Mouse (Mus musculus): Measurements from ENCODE around the gene Stum. TPM values are rescaled to one million over a fixed set of nuclear protein-coding genes. Genes with fewer than 3 reads are reported as not detected.

Gene Stum
- total RNA-seq, 2 experiments from 2014 or later: 5.0 to 5.4 TPM

GRCm38 (mm10) chr1:180500218-180500617, 16.9 kb upstream of the Stum start:
- DNase-seq (ENCODE audit: low spot score in 2 of 2): no peak

- DNase-seq (ENCODE audit: low spot score in 2 of 2): no peak
These were observed 16.5 kb upstream of the Stum start for GRCm38 (mm10) chr1:180499766-180500165.

GRCm38 (mm10) chr1:180492777-180493176, 9.5 kb upstream of the Stum start:
- no peak for DNase-seq (ENCODE audit: low spot score in 2 of 2)

GRCm38 (mm10) chr1:180485346-180485745, 2.0 kb upstream of the Stum start:
- no peak for DNase-seq (ENCODE audit: low spot score in 2 of 2)

DNA sequence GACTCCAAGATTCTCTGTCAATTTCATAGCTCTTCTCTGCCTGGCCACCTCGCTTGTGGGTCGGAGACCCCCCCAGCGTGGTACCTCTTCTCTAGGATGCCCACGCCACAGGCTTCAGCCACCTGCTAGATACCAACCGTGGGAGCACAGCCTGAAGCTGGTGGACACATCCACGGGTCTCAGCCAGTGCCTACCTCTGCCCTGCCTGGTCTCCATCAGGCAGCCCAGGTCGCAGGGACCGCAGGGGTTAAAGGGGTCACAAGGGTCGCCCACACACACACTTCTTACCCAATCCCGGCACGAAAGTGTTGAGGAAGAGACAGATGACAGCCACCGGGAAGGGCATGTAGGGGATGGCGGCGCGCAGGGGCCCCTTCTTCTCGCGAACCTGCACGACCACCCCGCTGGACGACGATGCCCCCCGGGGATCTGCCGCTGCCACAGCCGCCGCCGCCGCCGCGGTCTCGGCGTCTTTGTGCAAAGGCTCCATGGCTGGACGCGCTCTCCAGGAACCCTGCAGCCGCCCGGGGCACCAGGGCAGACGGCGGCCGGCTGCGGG, 385 bp downstream of the Stum start:
- DNase-seq (ENCODE audit: low spot score in 2 of 2): no peak

GRCm38 (mm10) chr1:180481956-180482355, 1.3 kb downstream of the Stum start:
- DNase-seq (ENCODE audit: low spot score in 2 of 2): no peak

DNA sequence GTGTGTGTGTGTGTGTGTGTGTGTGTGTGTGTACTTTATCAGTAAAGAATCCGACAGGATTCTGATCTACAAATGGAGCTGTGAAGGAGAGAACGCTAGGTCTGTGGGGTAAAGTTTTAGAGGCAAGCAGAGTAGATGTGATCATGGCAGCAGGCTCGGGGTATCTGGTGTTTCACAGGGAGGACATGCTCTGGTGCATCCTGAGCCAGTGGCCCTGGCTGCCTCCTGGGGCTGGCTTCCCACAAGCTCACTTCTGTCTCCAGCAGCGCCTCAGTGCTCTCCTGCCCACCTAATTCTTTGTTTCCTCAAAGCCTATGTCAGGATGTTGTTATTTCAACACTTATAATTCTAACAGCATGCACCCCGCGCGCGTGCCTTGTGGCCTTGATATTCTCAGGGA, 2.0 kb downstream of the Stum start:
- DNase-seq (ENCODE audit: low spot score in 2 of 2): no peak

- DNase-seq (ENCODE audit: low spot score in 2 of 2): no peak
These were observed 3.0 kb downstream of the Stum start for GRCm38 (mm10) chr1:180480325-180480724.

- no peak for DNase-seq (ENCODE audit: low spot score in 2 of 2)
These were observed 9.7 kb downstream of the Stum start for GRCm38 (mm10) chr1:180473566-180473965.

DNA sequence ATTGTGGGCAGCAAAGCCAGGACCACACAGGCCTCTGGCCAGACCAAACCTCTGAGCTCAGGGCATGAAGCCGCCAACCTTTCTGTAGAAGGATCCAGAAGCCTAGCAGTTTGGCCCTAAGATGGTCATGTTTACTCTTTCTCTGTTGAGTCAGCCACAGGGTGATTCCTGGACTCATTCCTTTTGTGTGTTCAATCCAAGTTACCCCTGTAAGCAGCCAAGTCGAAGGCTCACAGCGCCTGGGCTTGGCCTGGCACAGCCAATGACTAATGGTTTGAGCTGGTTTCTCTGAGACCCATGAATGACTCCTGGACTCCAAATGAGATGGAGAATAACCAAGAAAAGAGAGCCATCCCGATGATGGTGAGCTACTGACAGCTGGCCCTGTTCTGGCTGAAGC, 15.3 kb downstream of the Stum start:
- DNase-seq (ENCODE audit: low spot score in 2 of 2): no peak

GRCm38 (mm10) chr1:180465620-180466019, 17.7 kb downstream of the Stum start:
- DNase-seq (ENCODE audit: low spot score in 2 of 2): no peak

DNA sequence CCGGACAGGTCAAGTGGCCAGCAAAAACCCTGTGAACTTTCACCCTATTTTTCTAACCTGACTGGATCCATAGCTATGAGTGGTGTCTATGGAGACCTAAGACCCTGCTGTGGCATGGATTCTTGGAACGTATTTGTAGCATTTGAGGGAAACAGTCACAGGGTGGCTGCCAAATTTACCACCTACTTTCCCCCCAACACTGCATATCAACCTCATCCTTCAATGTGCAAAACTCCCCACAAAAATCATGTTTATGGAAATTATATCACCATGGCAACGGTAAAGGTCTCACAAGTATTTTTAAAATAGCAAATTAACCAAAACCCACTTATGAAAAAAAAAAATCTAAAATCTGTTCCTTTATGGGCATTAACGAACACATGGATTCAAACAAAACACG, 18.9 kb downstream of the Stum start:
- no peak for DNase-seq (ENCODE audit: low spot score in 2 of 2)

DNA sequence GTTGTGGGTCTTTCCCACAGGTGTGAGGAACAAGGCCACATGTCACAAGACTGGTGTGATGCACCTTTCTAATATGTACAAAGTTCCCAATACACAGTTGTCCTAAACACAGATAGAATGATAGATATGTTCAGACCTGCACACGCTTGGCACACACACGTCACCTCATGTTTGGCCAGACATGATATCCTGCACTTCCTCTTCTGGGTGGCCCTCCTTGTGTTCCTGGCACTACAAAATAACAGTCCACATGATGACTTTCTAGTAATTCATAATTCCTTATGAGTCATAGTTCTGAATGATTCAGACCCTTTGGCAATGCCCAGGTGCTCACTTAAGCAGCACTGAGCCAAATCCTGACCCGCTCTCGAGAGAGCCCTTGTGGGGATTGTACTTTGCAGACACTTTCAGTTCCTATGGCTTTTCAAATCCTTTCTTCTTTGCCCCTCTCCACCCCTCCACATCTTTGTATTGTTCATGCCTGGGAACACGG, 20.3 kb downstream of the Stum start:
- no peak for DNase-seq (ENCODE audit: low spot score in 2 of 2)

DNA sequence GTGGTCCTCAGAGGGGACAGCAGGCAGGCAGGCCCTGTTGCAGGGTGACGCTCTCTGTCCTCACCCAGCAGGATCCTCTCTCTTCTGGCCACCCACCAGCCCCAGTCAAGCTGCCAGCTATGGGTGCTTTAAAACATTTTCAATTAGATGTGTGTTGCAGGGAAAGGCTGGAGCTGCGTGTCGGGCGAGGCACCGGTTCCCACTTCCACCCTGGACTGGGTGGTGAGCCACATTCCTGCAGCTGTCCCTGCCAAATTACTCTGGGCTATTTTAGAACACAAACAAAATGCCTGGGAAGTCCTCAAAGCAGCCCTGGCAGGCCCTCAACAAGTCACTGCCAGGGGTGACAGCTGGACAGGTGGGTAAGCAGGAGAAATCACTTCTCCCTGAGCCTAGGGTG, 20.9 kb downstream of the Stum start:
- DNase-seq (ENCODE audit: low spot score in 2 of 2): peak in 1 of 2 experiments; percentile 18

DNA sequence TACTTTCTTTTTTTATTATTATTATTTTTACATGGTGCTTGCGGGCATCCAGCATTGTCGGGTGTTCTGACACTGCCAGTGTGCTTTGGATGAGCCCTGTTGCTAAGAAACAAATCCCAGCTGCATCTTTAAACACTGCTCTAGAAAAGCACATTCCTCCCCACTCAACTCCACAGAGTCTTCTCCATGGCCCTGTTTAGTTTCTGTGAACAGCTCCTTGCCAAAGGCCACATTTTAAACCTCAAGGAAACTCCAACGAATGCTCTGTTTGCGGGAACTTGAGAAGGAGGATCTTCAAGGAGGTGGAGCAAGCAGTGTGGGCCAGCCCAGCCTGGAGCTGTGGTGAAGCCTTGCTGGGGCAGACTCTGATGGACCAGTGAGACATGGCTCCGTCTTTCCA, 22.6 kb downstream of the Stum start:
- peak in 1 of 2 experiments; percentile 18 for DNase-seq (ENCODE audit: low spot score in 2 of 2)

GRCm38 (mm10) chr1:180458680-180459079, 24.6 kb downstream of the Stum start:
- no peak for DNase-seq (ENCODE audit: low spot score in 2 of 2)

- DNase-seq (ENCODE audit: low spot score in 2 of 2): peak in 1 of 2 experiments; percentile 31
These were observed 25.0 kb downstream of the Stum start for GRCm38 (mm10) chr1:180458274-180458673.

- no peak for DNase-seq (ENCODE audit: low spot score in 2 of 2)
These were observed 33.7 kb downstream of the Stum start for GRCm38 (mm10) chr1:180449641-180450040.

GRCm38 (mm10) chr1:180444411-180444810, 38.9 kb downstream of the Stum start:
- no peak for DNase-seq (ENCODE audit: low spot score in 2 of 2)

DNA sequence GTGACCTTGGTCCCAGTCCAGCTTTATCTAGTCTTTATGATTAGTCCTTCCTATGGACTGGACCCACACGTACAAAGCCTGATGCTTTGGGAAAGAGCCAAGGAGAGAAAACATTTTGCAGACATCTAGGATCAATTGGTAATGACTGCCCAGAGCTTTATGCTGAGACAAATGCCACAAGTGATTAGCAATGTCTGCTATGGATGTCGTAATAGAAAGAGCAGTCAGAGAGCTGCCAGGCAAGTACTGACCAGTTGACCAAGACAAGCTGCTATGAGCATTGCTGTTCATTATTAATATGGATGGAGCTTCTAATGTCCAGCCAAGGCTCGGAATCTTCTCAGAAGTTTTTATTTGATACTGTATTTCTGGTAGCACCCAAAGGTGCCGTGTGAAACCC, 43.8 kb downstream of the Stum start:
- DNase-seq (ENCODE audit: low spot score in 2 of 2): no peak

GRCm38 (mm10) chr1:180434925-180435324, 48.4 kb downstream of the Stum start:
- DNase-seq (ENCODE audit: low spot score in 2 of 2): no peak

DNA sequence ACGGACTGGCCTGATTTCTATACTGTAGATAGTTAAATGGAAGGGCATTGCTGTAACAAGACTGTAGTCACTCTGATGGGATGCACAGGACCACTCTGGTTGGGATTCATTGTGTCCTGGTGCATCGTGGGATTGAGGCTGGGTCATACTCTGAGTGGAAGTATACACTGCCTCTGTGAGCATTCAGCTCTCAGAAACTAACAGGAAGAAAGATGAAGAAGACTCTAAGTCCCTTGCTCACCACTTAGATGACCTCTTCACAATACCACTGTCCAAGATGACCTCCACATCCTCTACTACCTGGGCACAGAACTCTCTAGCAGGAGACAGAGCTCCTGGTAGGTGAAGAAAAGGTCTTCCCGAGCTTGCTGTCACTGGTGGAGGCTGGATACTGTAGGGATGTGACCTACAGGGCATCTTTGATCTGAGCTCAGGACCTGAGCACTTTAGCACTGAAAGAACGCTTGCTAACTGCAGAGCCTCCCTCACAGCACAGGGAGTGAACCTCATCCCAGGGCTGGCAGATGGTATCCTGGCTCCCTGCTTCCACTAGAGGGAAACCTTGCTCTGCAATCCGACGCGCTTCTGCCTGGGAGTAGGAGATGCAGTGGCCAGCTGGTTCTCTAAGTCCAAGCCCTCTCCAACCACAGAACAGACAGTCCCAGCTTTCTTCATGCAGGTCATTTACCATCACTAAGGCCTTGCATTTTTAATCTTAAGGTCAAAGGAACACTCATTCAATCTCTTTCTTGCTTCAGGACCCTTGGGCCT, 49.3 kb downstream of the Stum start:
- DNase-seq (ENCODE audit: low spot score in 2 of 2): peak in 1 of 2 experiments; percentile 62

DNA sequence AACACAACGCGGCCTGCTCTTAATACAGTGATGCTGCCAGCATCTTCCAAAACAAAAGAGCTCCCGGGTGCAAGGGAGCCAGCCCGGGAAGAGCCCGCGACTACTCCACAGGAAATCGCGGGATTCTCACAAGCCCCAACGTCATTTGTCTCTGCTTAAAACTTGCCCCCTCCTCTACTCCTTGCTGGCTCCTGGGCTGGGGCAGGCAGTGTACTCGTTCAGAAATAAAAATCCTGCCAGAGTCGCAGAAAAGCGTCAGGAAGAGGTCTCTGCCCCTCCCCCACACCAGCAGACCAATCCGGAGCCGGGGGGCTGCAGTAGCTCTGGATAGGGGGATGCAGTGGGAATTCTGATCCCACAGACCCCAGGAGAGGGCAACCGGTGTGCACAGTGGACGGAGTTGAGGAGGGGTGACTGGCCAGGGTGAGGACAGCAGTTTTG, 50.2 kb downstream of the Stum start:
- DNase-seq (ENCODE audit: low spot score in 2 of 2): no peak

Data from gastrocnemius, postnatal 4 days (tissue).